Mouse (Mus musculus) lung, postnatal 0 days (tissue): ENCODE data around the gene Tmem190.
"Not testable (repeated sequence)": the region's sequence is repeated elsewhere in the genome, so short reads cannot be mapped to it uniquely, and the experiment has no call there.

ENCODE experiments used
- CTCF ChIP-seq: IDR thresholded peaks from 2 replicates; pipeline ENCODE4 v1.5.1; 2016; ENCODE audit warnings: antibody characterized with exemption, mild to moderate bottlenecking
- EP300 ChIP-seq: IDR thresholded peaks from 2 replicates; pipeline ENCODE4 v1.6.1; 2016; ENCODE audit warnings: antibody characterized with exemption, mild to moderate bottlenecking, control low read depth

DNA sequence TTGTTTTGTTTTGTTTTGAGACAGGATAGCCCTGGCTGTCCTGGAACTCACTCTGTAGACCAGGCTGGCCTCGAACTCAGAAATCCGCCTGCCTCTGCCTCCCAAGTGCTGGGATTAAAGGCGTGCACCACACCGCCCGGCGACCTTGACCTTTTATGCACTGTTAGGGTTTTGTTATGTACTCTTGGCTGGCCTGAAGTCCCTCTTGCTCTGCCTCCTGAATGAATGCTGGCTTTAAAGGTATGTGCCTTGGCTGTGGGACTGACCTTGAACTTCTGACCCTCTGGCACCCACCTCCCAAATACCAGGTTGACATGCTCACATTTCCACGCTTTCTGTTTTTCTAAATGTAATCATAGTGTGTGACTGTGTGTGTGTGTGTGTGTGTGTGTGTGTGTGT lies 38.2 kb downstream of the Tmem190 start:
- TF ChIP-seq CTCF, EP300: not testable (repeated sequence)
